Mouse (Mus musculus) gastrocnemius, postnatal 14 days (tissue): Measurements from ENCODE around the gene Map4k2. TPM values are rescaled to one million over a fixed set of nuclear protein-coding genes. Genes with fewer than 3 reads are reported as not detected.
"Not testable (repeated sequence)": the region's sequence is repeated elsewhere in the genome, so short reads cannot be mapped to it uniquely, and the experiment has no call there.

Experiments
- DNase-seq: peaks from one replicate; pipeline ENCODE4 v3.0.0; 2021; ENCODE audit warnings: mixed read lengths
- intact Hi-C: fragments of 180-260 bp; cut with DNase I; formaldehyde crosslinking; loops from one replicate; pipeline ENCODE4 v1.15.1; 2025; ENCODE audit warnings: low total_unique reads
- total RNA-seq, 2 experiments: library from RNA; stranded (reverse); gene quantifications; 2 replicates each; pipeline ENCODE4 v1.2.3; 2021

Gene Map4k2
- total RNA-seq, 2 experiments from 2014 or later = 9.5 to 14.4 TPM

DNA sequence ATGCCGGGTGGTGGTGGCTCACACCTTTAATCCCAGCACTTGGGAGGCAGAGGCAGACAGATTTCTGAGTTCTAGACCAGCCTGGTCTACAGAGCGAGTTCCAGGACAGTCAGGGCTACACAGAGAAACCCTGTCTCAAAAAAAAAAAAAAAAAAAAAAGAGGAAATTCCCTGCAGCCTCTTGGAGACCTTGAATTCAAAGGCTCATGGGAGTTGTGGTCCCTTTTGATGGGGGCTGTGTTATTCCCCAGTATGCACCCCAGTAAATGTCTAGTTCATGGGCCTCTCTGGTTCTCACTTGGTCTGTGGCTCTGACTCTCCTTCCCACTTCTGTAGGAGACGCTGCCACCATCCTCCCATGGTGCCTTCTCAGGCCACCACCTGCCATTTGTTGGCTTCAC lies 29.2 kb upstream of the Map4k2 start:
- DNase-seq = not testable (repeated sequence)

GRCm38 (mm10) chr19:6313796-6314195 lies 27.1 kb upstream of the Map4k2 start:
- intact Hi-C loops = no loop called here
- DNase-seq = no peak

More for the DNA sequence above, 29.2 kb upstream of the Map4k2 start:
- intact Hi-C loops = not testable (repeated sequence)

GRCm38 (mm10) chr19:6314513-6314912 lies 26.4 kb upstream of the Map4k2 start:
- intact Hi-C loops = no loop called here
- no peak for DNase-seq

- intact Hi-C loops = no loop called here
- DNase-seq = no peak
Measured at GRCm38 (mm10) chr19:6315573-6315972, 25.4 kb upstream of the Map4k2 start.

DNA sequence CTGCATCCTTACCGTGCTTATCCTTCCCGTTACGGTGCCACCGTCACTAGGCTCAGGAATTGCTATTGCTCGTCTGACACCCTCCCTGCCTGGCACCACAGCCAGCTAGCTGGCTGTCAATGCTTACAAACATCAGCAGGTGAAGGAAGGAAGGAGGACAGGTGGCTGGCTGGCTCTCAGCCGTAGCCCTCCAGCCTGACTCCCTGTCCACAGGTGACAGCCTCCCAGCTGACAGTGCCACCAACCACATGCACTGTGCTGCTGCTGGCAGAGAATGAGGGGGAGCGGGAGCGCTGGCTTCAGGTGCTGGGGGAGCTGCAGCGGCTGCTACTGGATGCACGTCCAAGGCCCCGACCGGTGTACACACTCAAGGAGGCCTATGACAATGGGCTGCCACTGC lies 22.8 kb upstream of the Map4k2 start:
- intact Hi-C loops = no loop called here
- no peak for DNase-seq

- DNase-seq = no peak
- intact Hi-C loops = no loop called here
Measured at GRCm38 (mm10) chr19:6321358-6321757, 19.6 kb upstream of the Map4k2 start.

DNA sequence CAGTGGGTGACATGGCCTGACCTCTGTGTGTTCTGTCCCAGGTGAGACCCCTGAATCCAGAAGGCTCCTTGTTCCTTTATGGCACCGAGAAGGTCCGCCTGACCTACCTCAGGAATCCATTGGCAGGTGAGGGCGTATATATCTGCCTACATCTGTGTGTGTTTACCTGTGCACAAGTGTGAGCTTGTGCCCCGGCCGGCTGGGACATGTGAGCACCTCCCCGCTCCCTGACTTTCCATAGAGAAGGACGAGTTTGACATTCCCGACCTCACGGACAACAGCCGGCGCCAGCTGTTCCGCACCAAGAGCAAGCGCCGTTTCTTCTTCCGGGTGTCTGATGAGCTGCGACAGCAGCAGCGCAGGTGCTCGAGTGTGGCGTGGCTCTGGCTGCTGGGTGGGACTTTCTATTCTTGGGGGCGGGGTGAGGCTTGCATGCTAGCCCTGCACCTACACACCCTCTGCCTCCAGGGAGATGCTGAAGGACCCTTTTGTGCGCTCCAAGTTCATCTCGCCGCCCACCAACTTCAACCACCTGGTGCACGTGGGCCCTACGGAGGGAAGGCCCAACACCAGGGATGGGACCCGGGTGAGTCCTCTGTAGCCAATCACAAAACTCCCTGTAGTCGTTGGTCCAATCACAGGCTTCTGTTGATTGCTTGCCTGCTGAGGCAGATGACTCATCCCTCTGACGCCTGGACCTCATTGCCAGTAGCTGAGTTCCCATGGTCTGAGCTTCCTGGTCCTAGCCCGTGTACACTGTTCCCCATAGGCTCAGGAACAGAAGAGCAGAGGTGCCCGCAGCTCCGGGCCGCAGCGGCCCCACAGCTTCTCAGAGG lies 18.9 kb upstream of the Map4k2 start:
- intact Hi-C loops = no loop called here
- DNase-seq = no peak

DNA sequence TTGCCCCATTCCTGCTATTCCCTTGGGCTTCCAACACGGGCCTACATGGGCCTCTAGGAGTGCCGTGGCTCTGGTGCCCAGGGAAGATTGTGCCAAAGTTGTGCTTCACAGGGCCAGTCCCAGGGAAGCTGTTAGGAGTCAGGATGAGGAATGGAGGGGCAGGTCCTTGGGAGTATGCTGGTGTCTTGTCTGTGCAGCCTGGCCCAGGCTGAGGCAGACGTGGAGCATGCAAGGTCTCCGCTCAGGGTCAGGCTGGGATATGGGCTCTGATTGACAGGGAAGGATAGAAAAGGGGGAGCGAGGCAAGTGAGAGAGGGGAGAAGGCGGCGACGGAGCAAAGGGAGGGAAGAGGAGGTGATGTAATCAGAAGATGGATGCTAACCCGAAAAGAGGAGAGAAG lies 16.2 kb upstream of the Map4k2 start:
- intact Hi-C loops = no loop called here
- no peak for DNase-seq

DNA sequence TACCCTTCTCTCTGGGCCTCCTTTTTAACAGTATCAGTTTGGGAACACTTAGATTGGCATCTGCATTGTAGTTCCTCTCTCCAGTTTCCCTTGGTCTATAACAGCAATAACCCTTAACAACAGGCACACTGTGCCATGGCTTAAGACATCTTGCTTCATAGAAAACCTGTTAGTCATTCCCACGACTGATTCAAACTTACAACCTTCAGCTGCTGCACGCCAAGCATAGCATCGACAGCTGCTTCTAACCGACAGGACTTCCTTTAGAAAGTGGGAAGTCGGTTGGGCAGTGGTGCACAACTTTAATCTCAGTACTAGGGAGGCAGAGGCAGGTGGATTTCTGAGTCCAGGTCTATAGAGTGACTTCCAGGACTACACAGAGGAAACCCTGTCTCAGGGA lies 9.8 kb upstream of the Map4k2 start:
- DNase-seq = no peak
- intact Hi-C loops = no loop called here

DNA sequence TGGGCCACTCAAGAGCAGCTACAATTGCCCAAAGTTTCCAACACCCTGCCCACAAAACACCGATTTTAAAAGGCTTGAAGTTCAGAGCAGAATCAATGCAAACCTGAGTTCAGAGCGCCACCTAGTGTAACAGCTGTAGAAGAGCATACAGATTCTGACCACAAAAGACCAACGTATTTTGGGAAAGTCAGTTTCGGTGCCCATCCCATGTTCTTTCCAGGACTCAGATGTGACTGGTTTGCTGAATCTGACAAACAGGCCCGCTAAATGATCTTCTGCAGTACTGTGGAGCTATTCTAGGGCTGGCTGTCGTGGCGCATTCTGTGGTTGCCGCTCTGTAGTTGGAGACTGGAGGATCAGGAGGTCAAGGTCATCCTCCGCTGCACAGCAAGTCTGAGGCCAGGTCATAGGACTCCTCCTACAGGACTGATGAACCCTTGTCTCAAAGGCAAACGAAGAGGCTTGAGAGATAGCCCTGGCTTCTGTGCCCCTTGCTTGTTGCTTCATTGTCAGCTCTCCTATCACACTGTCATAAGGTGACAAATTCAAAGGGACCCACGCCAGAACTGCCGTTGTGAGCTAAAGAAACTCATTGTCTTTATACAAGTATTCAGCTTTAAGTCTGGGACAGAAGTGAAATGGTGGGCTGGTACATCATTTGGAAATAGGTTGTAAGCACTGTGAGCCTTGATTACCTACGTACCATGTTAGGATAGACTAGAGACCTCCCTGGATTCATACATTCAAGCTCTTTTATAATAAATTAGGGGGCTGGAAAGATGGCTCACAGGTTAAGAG lies 9.0 kb upstream of the Map4k2 start:
- intact Hi-C loops = no loop called here
- DNase-seq = peak; percentile 42

GRCm38 (mm10) chr19:6333761-6334595 lies 7.0 kb upstream of the Map4k2 start:
- intact Hi-C loops = no loop called here
- no peak for DNase-seq

- intact Hi-C loops = no loop called here
- peak; percentile 93 for DNase-seq
Measured at GRCm38 (mm10) chr19:6334673-6335457, 6.1 kb upstream of the Map4k2 start, which contains the start of gene Men1. Men1 (plus strand) TSS chr19:6334979.

GRCm38 (mm10) chr19:6335458-6335827 lies 5.5 kb upstream of the Map4k2 start:
- intact Hi-C loops = no loop called here
- DNase-seq = no peak

GRCm38 (mm10) chr19:6336920-6337319 lies 4.0 kb upstream of the Map4k2 start:
- DNase-seq = no peak
- intact Hi-C loops = no loop called here

DNA sequence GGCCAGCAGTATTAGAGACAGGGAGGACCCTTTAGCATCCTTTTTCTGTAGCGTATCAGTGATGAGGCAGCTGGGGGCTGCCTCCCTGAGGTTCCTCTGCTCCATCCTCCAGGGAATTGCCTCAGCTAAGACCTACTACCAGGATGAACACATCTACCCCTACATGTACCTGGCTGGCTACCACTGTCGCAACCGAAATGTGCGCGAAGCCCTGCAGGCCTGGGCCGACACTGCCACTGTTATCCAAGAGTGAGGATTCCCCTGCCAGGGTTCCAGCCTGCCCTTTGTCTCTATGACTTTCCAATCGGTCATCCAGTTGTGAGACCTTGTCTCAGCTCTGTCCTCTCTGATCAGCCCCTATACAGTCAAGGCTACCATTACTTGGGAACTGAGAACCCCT lies 2.8 kb upstream of the Map4k2 start:
- intact Hi-C loops = no loop called here

GRCm38 (mm10) chr19:6338716-6339115 lies 2.2 kb upstream of the Map4k2 start:
- intact Hi-C loops = no loop called here
- DNase-seq = no peak

More for the DNA sequence above, 2.8 kb upstream of the Map4k2 start:
- no peak for DNase-seq

- DNase-seq = no peak
- intact Hi-C loops = no loop called here
Measured at GRCm38 (mm10) chr19:6339191-6339590, 1.7 kb upstream of the Map4k2 start.

- intact Hi-C loops = no loop called here
- no peak for DNase-seq
Measured at GRCm38 (mm10) chr19:6339890-6340504, 938 bp upstream of the Map4k2 start.
